Mouse (Mus musculus) embryonic facial prominence, embryonic 13.5 days (tissue): Measurements from ENCODE around the gene Nnat. TPM values are rescaled to one million over a fixed set of nuclear protein-coding genes. Genes with fewer than 3 reads are reported as not detected.

Experiments
- ATAC-seq: fragments of 200-750 bp; cut with Nextera tagmentation; 2 replicates; pipeline ENCODE4 v1.8.0; 2017; ENCODE audit warnings: low read depth; ENCODE audit not compliant: insufficient number of reproducible peaks, insufficient read depth, low FRiP score, low TSS enrichment
- H3K27ac ChIP-seq: fragments of 300-500 bp; sonication (generic); 2 replicates; pipeline ENCODE4 v1.5.1; 2015; ENCODE audit warnings: moderate library complexity, mild to moderate bottlenecking, inconsistent platforms
- H3K27me3 ChIP-seq: fragments of 300-500 bp; sonication (generic); 2 replicates; pipeline ENCODE4 v1.6.1; 2015; ENCODE audit warnings: mild to moderate bottlenecking, inconsistent platforms
- H3K36me3 ChIP-seq: fragments of 300-500 bp; sonication (generic); 2 replicates; pipeline ENCODE4 v1.6.1; 2015; ENCODE audit warnings: mild to moderate bottlenecking, inconsistent platforms
- H3K4me1 ChIP-seq: fragments of 300-500 bp; sonication (generic); 2 replicates; pipeline ENCODE4 v1.6.1; 2015; ENCODE audit warnings: inconsistent platforms
- H3K4me2 ChIP-seq: fragments of 300-500 bp; sonication (generic); 2 replicates; pipeline ENCODE4 v1.6.1; 2015; ENCODE audit warnings: moderate library complexity, mild to moderate bottlenecking, inconsistent platforms
- H3K4me3 ChIP-seq: fragments of 300-500 bp; sonication (generic); 2 replicates; pipeline ENCODE4 v1.5.1; 2015; ENCODE audit warnings: mild to moderate bottlenecking, inconsistent platforms
- H3K9ac ChIP-seq: fragments of 300-500 bp; sonication (generic); 2 replicates; pipeline ENCODE4 v1.6.1; 2015; ENCODE audit warnings: mild to moderate bottlenecking, inconsistent platforms
- H3K9me3 ChIP-seq: fragments of 300-500 bp; sonication (generic); 2 replicates; pipeline ENCODE4 v1.6.1; 2016; ENCODE audit warnings: inconsistent platforms
- WGBS: fragments of 180-500 bp; shearing (Covaris S2); methylation state at CpG from one replicate; pipeline ENCODE4 v1.1.7; 2015; ENCODE audit warnings: mixed read lengths; 5-methylcytosine and 5-hydroxymethylcytosine counted together
- microRNA-seq: library from miRNA; unstranded; fragments of <30 nt; microRNA quantifications from one replicate; pipeline ENCODE4, GENCODE M21; 2016
- polyA plus RNA-seq: library from polyadenylated mRNA; unstranded; fragments of >200 nt; fragmentation: Nextera tagmentation; extraction: Ambion mirVana; gene quantifications from 2 replicates; pipeline ENCODE4 v1.2.1, GENCODE M21; 2015

Gene Nnat
- polyA plus RNA-seq, 1 experiment from 2014 or later = 923 TPM

- Histone ChIP-seq H3K27me3 (no peaks in the 10 kb centered on the region), H3K36me3 (no peaks in the 10 kb centered on the region), H3K4me1 (peaks cover 19% of the 10 kb centered on the region), H3K4me3 (no peak overlapping the region), H3K9me3 (no peaks in the 10 kb centered on the region), H3K4me2 (no peak overlapping the region), H3K9ac (no peak overlapping the region), H3K27ac (no peak overlapping the region)
- WGBS = 68% methylated on average over 3 of the region's 3 CpGs
- no peak for ATAC-seq
Measured at GRCm38 (mm10) chr2:157611735-157612134, 51.9 kb downstream of the Nnat start.

Small RNA genes within 50 kb of the gene (microRNA-seq; reads per million reads assigned to microRNA genes)
- gene Gm23134 = 7.0 reads per million, percentile 23 among the genes with 10 or more reads in this experiment

Other genes starting within 250 kb of the Nnat start
- gene Ghrh, start 212.6 kb upstream of the Nnat start, polyA plus RNA-seq = 1.3 TPM in 1 of 2 replicates, not detected in the other
- gene Manbal, start 192.5 kb upstream of the Nnat start, polyA plus RNA-seq = 80.6 and 90.9 TPM in 2 replicates
- 21.5 and 22.1 TPM in 2 replicates for gene Src, start 141.6 kb upstream of the Nnat start, polyA plus RNA-seq
- 66.7 and 68.7 TPM in 2 replicates for gene Blcap, start 11.2 kb downstream of the Nnat start, polyA plus RNA-seq
- gene Ctnnbl1, start 177.3 kb downstream of the Nnat start, polyA plus RNA-seq = 62.1 and 68.9 TPM in 2 replicates